Comparison of ENCODE assay signal across 9 mouse cellular contexts in the genomic region with DNA sequence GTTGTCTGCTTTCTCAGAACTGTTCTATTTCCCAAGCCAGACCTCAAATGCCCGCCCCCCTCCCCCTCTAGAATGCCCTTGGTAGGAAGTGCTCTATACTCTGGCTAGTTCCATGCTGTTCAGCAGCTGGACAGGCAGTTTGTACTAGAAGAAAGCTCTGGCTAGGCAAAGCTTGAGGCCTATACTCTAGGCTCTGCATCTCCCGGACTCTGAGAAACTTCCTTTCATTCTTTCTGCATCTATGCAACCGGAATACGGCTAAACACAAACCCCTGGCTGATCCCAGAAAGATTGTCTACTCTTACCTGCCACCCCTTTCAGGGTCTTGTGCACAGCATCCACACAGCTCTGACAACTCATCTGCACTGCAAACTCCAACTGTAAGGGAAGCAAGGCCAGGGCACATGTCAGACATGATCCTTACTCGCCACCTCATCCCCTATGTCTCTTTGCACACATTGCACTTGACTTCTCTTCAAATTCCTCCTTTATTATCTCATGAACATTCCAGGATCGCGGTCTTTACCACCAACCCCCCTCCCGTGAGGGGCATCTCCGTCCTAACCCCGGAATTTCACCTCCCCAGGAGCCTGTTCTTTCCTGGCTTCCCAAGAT. TPM values are rescaled to one million over a fixed set of nuclear protein-coding genes. Genes with fewer than 3 reads are reported as not detected.
DNase-seq lines count a peak whose midpoint lies in the region; ATAC-seq and TF ChIP-seq lines count a peak whose summit lies in the region.
"Had no signal": no experiment of that assay in that cellular context is flagged by ENCODE, and none has a peak within 500 bp of the region (broad histone marks: within the 10 kb centered on the region; RNA-seq: fewer than 3 reads in every experiment).

No protein-coding gene starts in this region.

- peak overlapping the region; percentile 61; the same call in 1 of the 2 replicates for H3K27ac ChIP-seq in left cerebral cortex, adult 2 months
- H3K27ac ChIP-seq in brown adipose tissue, adult 24 weeks (replicated peaks; ENCODE audit: low read depth, low read length), result 0 out of 2 replicates have a peak overlapping the region, but pooled peaks have one; percentile 4
- peak overlapping the region; percentile 37; the same call in 1 of the 2 replicates for H3K27ac ChIP-seq in hindbrain, postnatal 0 days
- H3K27ac ChIP-seq in neural tube, embryonic 13.5 days (replicated peaks), result no peak overlapping the region

- intact Hi-C loops in left cerebral cortex, adult 2 months (cut with DNase I), result loop anchor here (1.0 to 5.0 kb wide), 2 partner anchors 44 to 211 kb away; a partner anchor contains a TSS
- intact Hi-C loops in left cerebral cortex, postnatal 14 days (cut with DNase I), result no loop called here

- no peak for TF ChIP-seq CTCF in left cerebral cortex, adult 2 months (IDR thresholded peaks at IDR 0.05)
- TF ChIP-seq CTCF in hindbrain, postnatal 0 days (IDR thresholded peaks at IDR 0.05; ENCODE audit: low read depth), result no peak

- no peak; the same call in 1 of the 2 replicates for ATAC-seq in hindbrain, postnatal 0 days
- ATAC-seq in neural tube, embryonic 13.5 days (ENCODE audit: low read depth), result peak; percentile 48

- peak overlapping the region; percentile 77 for H3K4me3 ChIP-seq in left cerebral cortex, adult 2 months
- peak overlapping the region; percentile 68 for H3K4me3 ChIP-seq in brown adipose tissue, adult 24 weeks (ENCODE audit: insufficient read depth, low read depth, low read length)
- peak overlapping the region; percentile 67 for H3K4me3 ChIP-seq in hindbrain, postnatal 0 days (ENCODE audit: low read length)
- H3K4me3 ChIP-seq in neural tube, embryonic 13.5 days, result peak overlapping the region; percentile 56

- peak overlapping the region; percentile 59 for H3K9ac ChIP-seq in hindbrain, postnatal 0 days (replicated peaks; ENCODE audit: low read length)
- H3K9ac ChIP-seq in neural tube, embryonic 13.5 days, result peak overlapping the region; percentile 81

- H3K9me3 ChIP-seq in hindbrain, postnatal 0 days (ENCODE audit: low read length), result no peaks in the 10 kb centered on the region
- no peaks in the 10 kb centered on the region for H3K9me3 ChIP-seq in neural tube, embryonic 13.5 days

- H3K4me2 ChIP-seq in hindbrain, postnatal 0 days (ENCODE audit: low read depth, low read length), result peak overlapping the region; percentile 98
- peak overlapping the region; percentile 97 for H3K4me2 ChIP-seq in neural tube, embryonic 13.5 days

- H3K4me1 ChIP-seq in brown adipose tissue, adult 24 weeks (ENCODE audit: control insufficient read depth, insufficient read depth, insufficient read length, low read length), result peaks cover 8% of the 10 kb centered on the region; the same call in 1 of the 2 replicates
- peaks cover 6% of the 10 kb centered on the region; the same call in 1 of the 2 replicates for H3K4me1 ChIP-seq in hindbrain, postnatal 0 days (ENCODE audit: insufficient read depth, low read length)
- peaks cover 23% of the 10 kb centered on the region for H3K4me1 ChIP-seq in neural tube, embryonic 13.5 days (replicated peaks)

- DNase-seq in left cerebral cortex, adult 2 months (ENCODE audit: extremely low spot score in 1 of 2, low spot score in 2 of 2), result no peak
- DNase-seq in left cerebral cortex, postnatal 14 days (ENCODE audit: low spot score in 2 of 2), result no peak
- no peak for DNase-seq in hindbrain, postnatal 0 days (ENCODE audit: low spot score)
- DNase-seq in layer of hippocampus, adult 9-11 months, result no peak
- no peak for DNase-seq in cerebellum, postnatal 25 days
- no peak for DNase-seq in frontal cortex, postnatal 25 days (ENCODE audit: low spot score in 2 of 2)

- H3K27me3 ChIP-seq in hindbrain, postnatal 0 days (ENCODE audit: insufficient read depth, low read length), result peaks cover 13% of the 10 kb centered on the region; the same call in 1 of the 2 replicates
- peaks cover 38% of the 10 kb centered on the region for H3K27me3 ChIP-seq in neural tube, embryonic 13.5 days

- no peaks in the 10 kb centered on the region for H3K36me3 ChIP-seq in hindbrain, postnatal 0 days (ENCODE audit: insufficient read depth, low read length)
- 0 out of 2 replicates have a peak, but pooled peaks cover 2% of the 10 kb centered on the region for H3K36me3 ChIP-seq in neural tube, embryonic 13.5 days

- 28% methylated on average over 10 of the region's 10 CpGs for WGBS in hindbrain, postnatal 0 days
- WGBS in neural tube, embryonic 13.5 days, result 36% methylated on average over 10 of the region's 10 CpGs

RNA-seq across cellular contexts. Expression of a gene that starts 0.5 kb away (rescaled TPM):
- 10 to 100 TPM; 29.8 to 30.3 TPM for total RNA-seq in left cerebral cortex, adult 2 months (2021)
- 10 to 100 TPM; 33.5 to 33.7 TPM for total RNA-seq in left cerebral cortex, postnatal 14 days (2021)
- polyA plus RNA-seq in brown adipose tissue, adult 24 weeks (2012; ENCODE audit: insufficient read depth, insufficient read length, missing spikeins), result 64.9 and 78.0 TPM in 2 replicates
- total RNA-seq in hindbrain, postnatal 0 days (2014; rRNA removed), result 21.2 and 32.0 TPM in 2 replicates
- 48.4 and 51.1 TPM in 2 replicates for polyA plus RNA-seq in hindbrain, postnatal 0 days (2015; fragmentation: Nextera tagmentation; extraction: Ambion mirVana)
- polyA plus RNA-seq in neural tube, embryonic 13.5 days (2015; fragmentation: Nextera tagmentation; extraction: Ambion mirVana), result 43.7 and 44.7 TPM in 2 replicates

RNA-seq across cellular contexts. Expression of a gene that starts 0.5 kb away (rescaled TPM):
- 1 to 10 TPM; 2.0 to 2.6 TPM for total RNA-seq in left cerebral cortex, adult 2 months (2021)
- total RNA-seq in left cerebral cortex, postnatal 14 days (2021), result 1 to 10 TPM; 2.1 to 2.2 TPM
- polyA plus RNA-seq in brown adipose tissue, adult 24 weeks (2012; ENCODE audit: insufficient read depth, insufficient read length, missing spikeins), result not detected in 2 replicates
- 0.72 and 0.89 TPM in 2 replicates for total RNA-seq in hindbrain, postnatal 0 days (2014; rRNA removed)
- polyA plus RNA-seq in hindbrain, postnatal 0 days (2015; fragmentation: Nextera tagmentation; extraction: Ambion mirVana), result 0.71 and 0.83 TPM in 2 replicates
- 0.35 and 0.45 TPM in 2 replicates for polyA plus RNA-seq in neural tube, embryonic 13.5 days (2015; fragmentation: Nextera tagmentation; extraction: Ambion mirVana)
- total RNA-seq: neutrophil, adult 5-6 weeks had no signal

RNA-seq across cellular contexts. Expression of a gene that starts 16.3 kb away (rescaled TPM):
- 100 to 1,000 TPM; 102 to 107 TPM for total RNA-seq in left cerebral cortex, adult 2 months (2021)
- total RNA-seq in left cerebral cortex, postnatal 14 days (2021), result 100 to 1,000 TPM; 115 to 120 TPM
- 27.9 and 36.5 TPM in 2 replicates for polyA plus RNA-seq in brown adipose tissue, adult 24 weeks (2012; ENCODE audit: insufficient read depth, insufficient read length, missing spikeins)
- total RNA-seq in hindbrain, postnatal 0 days (2014; rRNA removed), result 80.2 and 147 TPM in 2 replicates
- 98.2 and 106 TPM in 2 replicates for polyA plus RNA-seq in hindbrain, postnatal 0 days (2015; fragmentation: Nextera tagmentation; extraction: Ambion mirVana)
- 66.7 and 70.4 TPM in 2 replicates for polyA plus RNA-seq in neural tube, embryonic 13.5 days (2015; fragmentation: Nextera tagmentation; extraction: Ambion mirVana)

RNA-seq across cellular contexts. Expression of a gene that starts 27.2 kb away (rescaled TPM):
- 10 to 100 TPM; 53.4 to 61.0 TPM for total RNA-seq in left cerebral cortex, adult 2 months (2021)
- total RNA-seq in left cerebral cortex, postnatal 14 days (2021), result 10 to 100 TPM; 49.3 to 52.6 TPM
- polyA plus RNA-seq in brown adipose tissue, adult 24 weeks (2012; ENCODE audit: insufficient read depth, insufficient read length, missing spikeins), result 6.9 and 15.0 TPM in 2 replicates
- 40.1 and 45.6 TPM in 2 replicates for total RNA-seq in hindbrain, postnatal 0 days (2014; rRNA removed)
- 37.5 TPM in 2 replicates for polyA plus RNA-seq in hindbrain, postnatal 0 days (2015; fragmentation: Nextera tagmentation; extraction: Ambion mirVana)
- polyA plus RNA-seq in neural tube, embryonic 13.5 days (2015; fragmentation: Nextera tagmentation; extraction: Ambion mirVana), result 64.0 and 69.5 TPM in 2 replicates

RNA-seq across cellular contexts. Expression of a gene that starts 27.2 kb away (rescaled TPM):
- total RNA-seq in left cerebral cortex, adult 2 months (2021), result 10 to 100 TPM; 22.0 to 25.5 TPM
- 10 to 100 TPM; 12.9 to 19.3 TPM for total RNA-seq in left cerebral cortex, postnatal 14 days (2021)
- polyA plus RNA-seq in brown adipose tissue, adult 24 weeks (2012; ENCODE audit: insufficient read depth, insufficient read length, missing spikeins), result 12.6 and 14.8 TPM in 2 replicates
- 6.9 and 9.8 TPM in 2 replicates for total RNA-seq in hindbrain, postnatal 0 days (2014; rRNA removed)
- polyA plus RNA-seq in hindbrain, postnatal 0 days (2015; fragmentation: Nextera tagmentation; extraction: Ambion mirVana), result 11.9 and 19.8 TPM in 2 replicates
- polyA plus RNA-seq in neural tube, embryonic 13.5 days (2015; fragmentation: Nextera tagmentation; extraction: Ambion mirVana), result 28.5 and 37.3 TPM in 2 replicates
